Mouse (Mus musculus): Measurements from ENCODE around the gene Tnfaip2. TPM values are rescaled to one million over a fixed set of nuclear protein-coding genes. Genes with fewer than 3 reads are reported as not detected.

Tnfaip2 gene
- polyA plus RNA-seq, 1 experiment from 2014 or later: 46.7 TPM

DNA sequence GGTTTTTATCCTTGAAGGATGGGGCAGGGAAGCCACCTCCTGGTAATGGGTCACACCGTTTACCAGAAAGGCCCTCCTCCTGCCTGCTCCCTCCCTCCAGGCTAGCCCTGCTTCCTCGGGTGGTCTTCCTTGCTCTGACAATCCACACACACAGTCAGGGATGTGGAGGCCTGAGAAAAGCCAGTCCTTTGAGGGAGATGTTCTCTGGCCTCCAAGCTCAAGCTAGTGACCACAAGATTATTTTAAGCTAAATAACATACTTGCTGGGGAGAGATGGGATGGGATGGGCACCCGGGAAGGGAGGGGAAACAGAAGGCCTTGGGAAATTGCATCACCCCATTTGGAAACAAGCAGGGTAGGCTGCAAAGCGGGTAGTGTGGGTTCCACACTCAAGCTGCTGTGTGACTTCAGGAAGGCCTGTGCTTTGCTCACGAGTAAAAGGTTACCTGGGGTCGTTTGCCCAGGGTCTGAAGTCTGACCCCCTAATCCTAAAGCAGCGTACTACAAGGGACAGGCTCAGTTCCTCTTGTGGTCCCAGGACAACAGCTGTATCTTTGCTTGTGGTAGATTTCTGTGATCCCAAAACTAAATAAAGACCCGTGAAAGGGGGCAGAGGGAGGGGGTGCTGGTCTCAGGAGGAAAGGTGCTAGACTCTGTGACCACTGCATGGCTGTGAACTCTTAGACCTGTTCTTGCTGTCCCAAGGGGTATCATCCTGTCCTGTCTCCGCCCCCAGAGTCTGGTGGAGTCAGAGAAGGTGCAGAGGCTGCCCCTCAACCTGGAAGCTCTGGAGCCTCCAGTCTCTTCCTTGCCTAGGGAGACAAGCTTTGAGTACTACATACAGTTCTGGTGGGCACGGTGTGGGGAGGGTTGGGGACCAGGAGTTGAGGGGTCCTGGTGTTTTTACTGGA is 1.9 kb downstream of the Tnfaip2 start:
- Histone ChIP-seq H3K36me3 (ENCODE audit: insufficient read depth, low read length) (peaks cover 4% of the 10 kb centered on the region; the same call in 1 of the 2 replicates), H3K9ac (ENCODE audit: low read depth, low read length) (no peak overlapping the region), H3K27ac (no peak overlapping the region), H3K4me2 (ENCODE audit: low read length) (peak overlapping the region; percentile 77), H3K27me3 (ENCODE audit: insufficient read depth, low read length) (0 out of 2 replicates have a peak, but pooled peaks cover 6% of the 10 kb centered on the region), H3K4me1 (replicated peaks; ENCODE audit: insufficient read depth, low read length) (peaks cover 41% of the 10 kb centered on the region), H3K9me3 (replicated peaks; ENCODE audit: low read length) (no peaks in the 10 kb centered on the region), H3K4me3 (replicated peaks; ENCODE audit: low read depth, low read length) (peak overlapping the region; percentile 45)
- TF ChIP-seq CTCF (IDR thresholded peaks at IDR 0.05; ENCODE audit: low read depth): no peak
- WGBS: 55% methylated on average over 10 of the region's 10 CpGs
- ATAC-seq (replicated peaks; ENCODE audit: low FRiP score, low read depth) (no peak), DNase-seq (ENCODE audit: low spot score) (no peak)

DNA sequence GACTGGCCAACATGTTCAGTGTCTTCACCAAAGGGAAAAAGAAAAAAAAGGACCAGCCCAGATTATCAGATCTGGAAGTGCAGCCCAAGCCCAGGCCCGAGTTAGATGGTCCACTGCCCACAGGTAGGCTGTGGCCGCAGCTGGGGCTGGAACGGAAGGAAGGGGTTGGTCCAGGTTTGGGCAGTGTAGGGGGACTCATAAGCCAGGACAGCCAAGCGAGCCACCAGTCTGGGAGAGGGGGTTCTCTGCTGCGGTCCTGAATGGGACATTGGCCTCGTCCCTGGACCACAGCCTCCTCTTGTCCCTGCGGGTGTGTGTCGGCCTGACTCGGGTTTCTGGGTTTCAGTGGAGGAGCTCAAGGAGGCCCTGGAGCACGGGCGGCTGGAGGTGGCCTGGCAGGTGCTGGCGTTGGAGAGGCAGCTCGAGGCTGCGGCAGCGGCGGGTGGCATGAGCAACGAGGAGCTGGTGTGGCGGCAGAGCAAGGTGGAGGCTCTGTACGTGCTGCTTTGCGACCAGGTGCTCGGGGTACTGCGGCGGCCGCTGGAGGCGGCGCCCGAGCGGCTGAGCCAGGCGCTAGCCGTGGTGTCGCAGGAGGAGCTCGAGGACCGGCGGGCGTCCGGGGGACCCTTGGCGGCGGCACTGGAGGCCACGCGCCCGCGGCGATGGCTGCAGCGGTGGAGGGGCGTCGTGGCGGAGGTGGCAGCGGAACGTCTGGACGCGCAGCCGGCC is 3.1 kb downstream of the Tnfaip2 start:
- TF ChIP-seq CTCF (IDR thresholded peaks at IDR 0.05; ENCODE audit: low read depth): no peak
- H3K36me3 ChIP-seq (ENCODE audit: insufficient read depth, low read length): peaks cover 4% of the 10 kb centered on the region; the same call in 1 of the 2 replicates
- no peak overlapping the region for H3K27ac ChIP-seq
- H3K27me3 ChIP-seq (ENCODE audit: insufficient read depth, low read length): 0 out of 2 replicates have a peak, but pooled peaks cover 6% of the 10 kb centered on the region
- H3K4me3 ChIP-seq (replicated peaks; ENCODE audit: low read depth, low read length): peak overlapping the region; percentile 26
- ATAC-seq (replicated peaks; ENCODE audit: low FRiP score, low read depth): no peak
- 9% methylated on average over 49 of the region's 52 CpGs for WGBS
- peaks cover 53% of the 10 kb centered on the region for H3K4me1 ChIP-seq (replicated peaks; ENCODE audit: insufficient read depth, low read length)
- peak overlapping the region; percentile 28 for H3K9ac ChIP-seq (ENCODE audit: low read depth, low read length)
- H3K4me2 ChIP-seq (ENCODE audit: low read length): peak overlapping the region; percentile 77
- no peaks in the 10 kb centered on the region for H3K9me3 ChIP-seq (replicated peaks; ENCODE audit: low read length)
- no peak for DNase-seq (ENCODE audit: low spot score)

DNA sequence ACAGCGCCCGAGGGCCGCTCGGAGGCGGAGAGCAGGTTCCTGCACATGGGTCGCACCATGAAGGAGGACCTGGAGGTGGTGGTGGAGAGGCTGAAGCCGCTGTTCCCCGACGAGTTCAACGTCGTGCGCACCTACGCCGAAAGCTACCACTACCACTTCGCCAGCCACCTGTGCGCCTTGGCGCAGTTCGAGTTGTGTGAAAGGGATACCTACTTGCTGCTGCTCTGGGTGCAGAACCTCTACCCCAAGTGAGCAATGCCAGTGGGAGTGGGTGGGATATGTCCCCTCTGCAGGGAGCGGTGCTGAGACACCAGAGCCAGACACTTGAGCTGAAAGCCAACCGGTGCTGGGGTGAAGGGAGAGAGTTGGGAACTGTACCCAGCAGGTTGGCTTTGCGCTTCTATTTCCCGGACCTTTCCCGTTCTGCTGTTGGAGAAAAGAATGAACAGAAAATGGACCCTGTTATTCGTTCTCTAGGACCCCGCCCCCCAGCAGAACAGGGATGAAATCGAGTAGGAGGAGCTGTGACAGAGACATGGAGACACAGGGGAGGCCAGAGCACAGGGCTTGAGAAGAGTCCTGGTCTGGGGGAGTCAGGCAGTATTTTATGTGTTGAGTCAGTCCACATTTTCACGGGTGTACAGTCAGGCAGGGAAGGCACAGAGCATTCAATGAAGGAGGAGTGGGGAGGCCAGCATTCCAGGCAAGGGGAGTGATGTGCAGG is 3.8 kb downstream of the Tnfaip2 start:
- 15% methylated on average over 27 of the region's 27 CpGs for WGBS

DNA sequence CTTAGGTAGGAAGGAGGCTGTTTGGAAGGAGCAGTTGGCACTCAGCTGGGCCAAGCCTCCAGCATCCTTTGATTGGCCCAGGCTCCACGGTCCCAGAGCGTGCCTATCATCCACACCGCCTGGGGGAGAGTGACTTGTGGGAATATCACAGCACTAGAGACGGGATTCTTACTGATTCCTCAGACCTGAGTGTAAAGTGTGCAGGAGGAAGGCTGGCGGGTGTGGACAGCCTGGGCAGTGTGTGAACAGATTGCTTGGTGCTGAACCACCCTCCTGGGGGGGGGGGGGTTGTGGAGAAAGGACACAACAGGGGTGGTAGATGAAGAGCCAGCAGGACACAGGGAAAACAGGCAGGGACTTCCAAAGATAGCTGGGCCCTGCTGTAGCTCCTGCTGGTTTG is 4.5 kb downstream of the Tnfaip2 start:
- no peak for TF ChIP-seq CTCF (IDR thresholded peaks at IDR 0.05; ENCODE audit: low read depth)
- ATAC-seq (replicated peaks; ENCODE audit: low FRiP score, low read depth) (no peak), DNase-seq (ENCODE audit: low spot score) (no peak)
- peak overlapping the region; percentile 77; the same call in 1 of the 2 replicates for H3K4me2 ChIP-seq (ENCODE audit: low read length)
- H3K27me3 ChIP-seq (ENCODE audit: insufficient read depth, low read length): 0 out of 2 replicates have a peak, but pooled peaks cover 6% of the 10 kb centered on the region
- WGBS: 41% methylated on average over 5 of the region's 5 CpGs
- peaks cover 10% of the 10 kb centered on the region for H3K36me3 ChIP-seq (ENCODE audit: insufficient read depth, low read length)
- H3K9ac ChIP-seq (ENCODE audit: low read depth, low read length): no peak overlapping the region
- H3K4me3 ChIP-seq (replicated peaks; ENCODE audit: low read depth, low read length): no peak overlapping the region
- no peaks in the 10 kb centered on the region for H3K9me3 ChIP-seq (replicated peaks; ENCODE audit: low read length)
- peaks cover 63% of the 10 kb centered on the region for H3K4me1 ChIP-seq (replicated peaks; ENCODE audit: insufficient read depth, low read length)
- no peak overlapping the region; the same call in 1 of the 2 replicates for H3K27ac ChIP-seq

More for the DNA sequence above, 3.8 kb downstream of the Tnfaip2 start:
- ATAC-seq (replicated peaks; ENCODE audit: low FRiP score, low read depth): no peak
- peak overlapping the region; percentile 26 for H3K4me3 ChIP-seq (replicated peaks; ENCODE audit: low read depth, low read length)
- H3K27ac ChIP-seq: no peak overlapping the region
- H3K4me2 ChIP-seq (ENCODE audit: low read length): peak overlapping the region; percentile 77
- TF ChIP-seq CTCF (IDR thresholded peaks at IDR 0.05; ENCODE audit: low read depth): no peak
- H3K36me3 ChIP-seq (ENCODE audit: insufficient read depth, low read length): peaks cover 5% of the 10 kb centered on the region
- no peaks in the 10 kb centered on the region for H3K9me3 ChIP-seq (replicated peaks; ENCODE audit: low read length)
- H3K9ac ChIP-seq (ENCODE audit: low read depth, low read length): peak overlapping the region; percentile 28
- 0 out of 2 replicates have a peak, but pooled peaks cover 6% of the 10 kb centered on the region for H3K27me3 ChIP-seq (ENCODE audit: insufficient read depth, low read length)
- DNase-seq (ENCODE audit: low spot score): no peak
- H3K4me1 ChIP-seq (replicated peaks; ENCODE audit: insufficient read depth, low read length): peaks cover 59% of the 10 kb centered on the region

DNA sequence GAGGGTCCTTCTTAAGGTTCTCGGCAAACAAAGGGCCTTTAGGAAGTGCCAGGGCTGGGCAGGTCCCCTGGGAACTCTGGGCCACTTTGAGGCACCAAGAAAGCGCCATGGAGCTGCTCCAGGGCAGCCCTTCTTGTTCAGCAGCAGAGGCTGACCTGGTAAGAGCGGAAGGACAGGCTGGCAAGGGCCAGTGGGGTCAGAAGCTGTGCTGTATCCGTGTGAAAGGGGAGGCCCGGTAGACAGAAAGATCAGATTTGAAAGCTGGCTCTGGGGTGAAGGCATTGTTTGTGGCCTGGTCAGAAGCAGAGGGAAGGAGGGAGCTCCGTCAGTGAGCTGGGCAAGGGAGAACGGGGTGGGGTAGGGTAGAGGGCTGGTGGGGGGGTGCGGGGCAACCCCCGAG is 5.1 kb downstream of the Tnfaip2 start:
- no peak for TF ChIP-seq CTCF (IDR thresholded peaks at IDR 0.05; ENCODE audit: low read depth)
- Histone ChIP-seq H3K27me3 (ENCODE audit: insufficient read depth, low read length) (0 out of 2 replicates have a peak, but pooled peaks cover 6% of the 10 kb centered on the region), H3K27ac (peak overlapping the region; percentile 31; the same call in 1 of the 2 replicates), H3K9me3 (replicated peaks; ENCODE audit: low read length) (no peaks in the 10 kb centered on the region), H3K4me3 (replicated peaks; ENCODE audit: low read depth, low read length) (no peak overlapping the region), H3K9ac (ENCODE audit: low read depth, low read length) (no peak overlapping the region), H3K36me3 (ENCODE audit: insufficient read depth, low read length) (peaks cover 10% of the 10 kb centered on the region), H3K4me2 (ENCODE audit: low read length) (peak overlapping the region; percentile 77; the same call in 1 of the 2 replicates), H3K4me1 (replicated peaks; ENCODE audit: insufficient read depth, low read length) (peaks cover 63% of the 10 kb centered on the region)
- DNase-seq (ENCODE audit: low spot score): no peak
- WGBS: 48% methylated on average over 9 of the region's 9 CpGs
- no peak for ATAC-seq (replicated peaks; ENCODE audit: low FRiP score, low read depth)
